Mouse (Mus musculus) heart, postnatal 0 days (tissue): ENCODE data around the gene Pgap2.

Experiments
- CTCF ChIP-seq: IDR thresholded peaks from 2 replicates; pipeline ENCODE4 v1.5.1; 2016; ENCODE audit warnings: antibody characterized with exemption, control low read depth, low read depth
- EP300 ChIP-seq: IDR thresholded peaks from 2 replicates; pipeline ENCODE4 v1.6.1; 2016; ENCODE audit warnings: antibody characterized with exemption, low read depth

GRCm38 (mm10) chr7:102205646-102206045 is 4.4 kb upstream of the Pgap2 start:
- TF ChIP-seq CTCF (no peak), EP300 (no peak)
